Mouse (Mus musculus): ENCODE results near the gene Gm3460.
"Not testable (repeated sequence)": the region's sequence is repeated elsewhere in the genome, so short reads cannot be mapped to it uniquely, and the experiment has no call there.

Gm3460 gene

DNA sequence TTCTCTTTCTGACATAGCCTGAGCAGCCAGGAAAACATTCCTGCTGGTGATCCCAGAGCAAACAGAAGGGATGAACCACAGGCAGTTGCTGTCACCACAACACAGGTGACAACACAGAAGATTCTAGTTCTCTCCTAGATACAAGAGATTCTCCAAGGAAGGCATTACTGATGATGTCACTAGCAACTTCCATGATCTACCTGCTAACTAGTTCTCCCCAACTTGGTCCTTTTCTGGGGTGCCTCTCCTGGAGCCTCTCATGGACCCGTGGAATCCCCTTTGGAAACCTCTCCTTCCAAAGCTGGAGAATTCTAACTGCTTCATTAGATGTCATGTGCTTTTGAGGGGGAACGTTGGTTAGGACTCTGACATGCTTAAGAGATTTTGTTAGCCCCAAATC lies at the start of gene Gm3460:
Gm3460 (minus strand) TSS at position 101 of the 400 bp plus-strand sequence.
- not testable (repeated sequence) for DNase-seq (ENCODE audit: low spot score in 2 of 2)

DNA sequence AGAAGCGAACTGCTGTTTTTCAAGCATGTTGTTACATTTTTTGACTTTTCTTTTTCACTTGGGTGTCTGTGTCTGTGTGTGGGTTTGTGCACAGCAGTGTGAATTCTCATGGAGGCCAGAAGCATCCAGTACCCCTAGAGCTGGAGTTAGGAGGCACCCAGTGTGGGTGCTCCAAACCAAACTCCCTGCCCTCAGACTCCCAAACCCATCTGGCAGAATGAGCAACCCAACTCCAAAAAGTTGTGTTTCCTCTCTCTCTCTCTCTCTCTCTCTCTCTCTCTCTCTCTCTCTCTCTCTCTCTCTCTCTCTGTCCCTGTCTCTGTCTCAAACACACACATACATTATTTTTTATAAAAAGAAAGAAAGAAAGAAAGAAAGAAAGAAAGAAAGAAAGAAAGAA lies 15.8 kb downstream of the Gm3460 start:
- peak in 1 of 2 experiments; percentile 2 for DNase-seq (ENCODE audit: low spot score in 2 of 2)

DNA sequence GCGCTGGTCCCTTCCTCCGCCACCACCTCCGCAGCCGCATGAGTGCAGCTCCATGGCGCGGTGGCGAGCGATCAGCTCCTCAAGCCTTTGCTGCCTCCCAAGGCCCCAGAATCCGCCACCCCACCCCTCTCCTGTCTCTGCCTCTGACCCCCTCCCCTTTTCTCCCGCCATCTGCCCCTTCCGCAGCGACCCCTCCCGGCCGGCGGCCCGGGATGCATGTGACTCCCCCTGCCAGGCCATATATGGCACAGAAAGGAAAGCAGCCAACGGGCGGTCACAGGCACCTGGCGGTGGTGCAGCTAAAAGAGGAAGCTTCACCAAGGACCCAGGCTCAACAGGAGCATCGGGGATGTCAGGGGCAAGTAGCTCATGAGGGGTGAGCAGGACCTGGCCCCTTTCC lies 17.2 kb downstream of the Gm3460 start:
- DNase-seq (ENCODE audit: low spot score in 2 of 2), result peak; percentile 2

DNA sequence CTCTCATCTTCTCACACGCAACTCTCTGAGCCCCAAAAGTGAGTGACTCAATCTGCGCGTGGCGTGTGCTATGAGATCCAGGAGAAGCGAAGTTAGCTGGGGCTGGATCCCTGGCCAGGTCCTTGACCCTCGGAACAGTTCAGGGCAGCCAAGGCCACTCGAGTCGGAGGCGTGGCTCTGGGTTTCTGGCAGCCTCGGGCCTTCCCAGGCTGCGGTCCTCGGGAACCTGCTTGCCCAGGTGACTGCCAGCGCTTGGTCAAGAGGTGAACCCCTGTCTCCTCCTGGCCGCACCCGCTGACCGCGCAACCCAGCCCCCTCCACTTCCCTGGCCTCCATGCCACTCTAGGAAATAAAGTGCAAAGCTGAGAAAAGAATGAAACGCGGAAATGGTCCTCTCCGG lies 17.7 kb downstream of the Gm3460 start:
- DNase-seq (ENCODE audit: low spot score in 2 of 2), result peak; percentile 0 to 6

DNA sequence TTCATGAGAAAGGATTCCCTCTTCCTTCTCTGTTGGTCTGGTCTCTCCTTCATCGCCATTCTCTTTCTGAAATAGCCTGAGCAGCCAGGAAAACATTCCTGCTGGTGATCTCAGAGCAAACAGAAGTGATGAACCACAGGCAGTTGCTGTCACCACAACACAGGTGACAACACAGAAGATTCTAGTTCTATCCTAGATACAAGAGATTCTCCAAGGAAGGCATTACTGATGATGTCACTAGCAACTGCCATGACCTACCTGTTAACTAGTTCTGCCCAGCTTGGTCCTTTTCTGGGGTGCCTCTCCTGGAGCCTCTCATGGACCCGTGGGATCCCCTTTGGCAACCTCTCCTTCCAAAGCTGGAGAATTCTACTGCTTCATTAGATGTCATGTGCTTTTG lies 31.7 kb downstream of the Gm3460 start, which contains the start of gene Gm3629:
Gm3629 (minus strand) TSS at position 101 of the 400 bp plus-strand sequence.
- DNase-seq (ENCODE audit: low spot score in 2 of 2), result not testable (repeated sequence)
